Mouse (Mus musculus): ENCODE data around the gene Zcchc7. TPM values are rescaled to one million over a fixed set of nuclear protein-coding genes. Genes with fewer than 3 reads are reported as not detected.
A peak's percentile ranks its signal among the peaks of the same experiment; 100 is the strongest.

The Zcchc7 gene
- polyA plus RNA-seq, 1 experiment from 2014 or later, result 10.1 TPM

GRCm38 (mm10) chr4:44781494-44781893 is 25.8 kb downstream of the Zcchc7 start:
- no peaks in the 10 kb centered on the region for H3K27me3 ChIP-seq (ENCODE audit: control insufficient read depth, insufficient read depth, low read depth, low read length)
- no peak overlapping the region for H3K9ac ChIP-seq (ENCODE audit: low read depth, low read length)
- no peak for ATAC-seq (ENCODE audit: low read depth)
- no peaks in the 10 kb centered on the region for H3K4me1 ChIP-seq (ENCODE audit: control insufficient read depth, low read depth, low read length)
- no peak overlapping the region for H3K27ac ChIP-seq (ENCODE audit: low read length)
- H3K9me3 ChIP-seq (replicated peaks; ENCODE audit: control insufficient read depth, low read length), result no peaks in the 10 kb centered on the region
- no peak overlapping the region for H3K4me3 ChIP-seq (ENCODE audit: low read depth, low read length)
- H3K36me3 ChIP-seq (ENCODE audit: control insufficient read depth, insufficient read depth), result no peaks in the 10 kb centered on the region
- WGBS (ENCODE audit: insufficient replicate concordance), result 83% methylated on average over 1 of the region's 1 CpGs
- H3K4me2 ChIP-seq (ENCODE audit: low read depth, low read length), result no peak overlapping the region

GRCm38 (mm10) chr4:44783566-44784292 is 28.1 kb downstream of the Zcchc7 start:
- H3K27me3 ChIP-seq (ENCODE audit: control insufficient read depth, insufficient read depth, low read depth, low read length), result no peaks in the 10 kb centered on the region
- ATAC-seq (ENCODE audit: low read depth), result no peak
- 74% methylated on average over 6 of the region's 6 CpGs for WGBS (ENCODE audit: insufficient replicate concordance)

DNA sequence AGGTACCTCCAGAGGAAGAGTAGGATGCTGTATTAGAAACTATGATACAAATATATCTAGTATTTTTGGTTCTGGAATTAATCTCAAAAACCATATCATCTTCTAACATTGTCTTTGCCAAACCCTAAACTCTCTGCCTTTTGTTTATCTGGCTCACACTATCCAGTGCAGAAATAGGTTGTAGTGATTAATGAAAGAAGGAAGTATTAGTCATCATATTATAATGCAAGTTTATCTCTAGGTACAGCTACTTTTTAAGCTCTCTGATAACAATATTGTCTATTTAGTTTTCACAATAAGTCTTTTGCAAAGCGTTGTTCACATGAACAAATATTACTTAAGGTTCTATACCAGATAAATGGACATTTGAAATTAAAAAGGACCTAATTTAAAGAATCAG is 57.2 kb downstream of the Zcchc7 start:
- Histone ChIP-seq H3K27ac (ENCODE audit: low read length) (no peak overlapping the region), H3K9me3 (replicated peaks; ENCODE audit: control insufficient read depth, low read length) (no peaks in the 10 kb centered on the region), H3K4me2 (ENCODE audit: low read depth, low read length) (no peak overlapping the region), H3K4me3 (ENCODE audit: low read depth, low read length) (no peak overlapping the region), H3K9ac (ENCODE audit: low read depth, low read length) (no peak overlapping the region), H3K27me3 (ENCODE audit: control insufficient read depth, insufficient read depth, low read depth, low read length) (no peaks in the 10 kb centered on the region), H3K36me3 (ENCODE audit: control insufficient read depth, insufficient read depth) (no peaks in the 10 kb centered on the region), H3K4me1 (ENCODE audit: control insufficient read depth, low read depth, low read length) (peaks cover 7% of the 10 kb centered on the region)
- ATAC-seq (ENCODE audit: low read depth), result 0 out of 2 replicates have a peak, but pooled peaks have one; percentile 45
- 21% methylated on average over 1 of the region's 1 CpGs for WGBS (ENCODE audit: insufficient replicate concordance)

More at GRCm38 (mm10) chr4:44783566-44784292, 28.1 kb downstream of the Zcchc7 start:
- H3K9ac ChIP-seq (ENCODE audit: low read depth, low read length), result no peak overlapping the region
- H3K27ac ChIP-seq (ENCODE audit: low read length), result no peak overlapping the region
- H3K4me3 ChIP-seq (ENCODE audit: low read depth, low read length), result no peak overlapping the region
- no peaks in the 10 kb centered on the region for H3K9me3 ChIP-seq (replicated peaks; ENCODE audit: control insufficient read depth, low read length)
- no peak overlapping the region for H3K4me2 ChIP-seq (ENCODE audit: low read depth, low read length)
- H3K4me1 ChIP-seq (ENCODE audit: control insufficient read depth, low read depth, low read length), result no peaks in the 10 kb centered on the region
- H3K36me3 ChIP-seq (ENCODE audit: control insufficient read depth, insufficient read depth), result no peaks in the 10 kb centered on the region

DNA sequence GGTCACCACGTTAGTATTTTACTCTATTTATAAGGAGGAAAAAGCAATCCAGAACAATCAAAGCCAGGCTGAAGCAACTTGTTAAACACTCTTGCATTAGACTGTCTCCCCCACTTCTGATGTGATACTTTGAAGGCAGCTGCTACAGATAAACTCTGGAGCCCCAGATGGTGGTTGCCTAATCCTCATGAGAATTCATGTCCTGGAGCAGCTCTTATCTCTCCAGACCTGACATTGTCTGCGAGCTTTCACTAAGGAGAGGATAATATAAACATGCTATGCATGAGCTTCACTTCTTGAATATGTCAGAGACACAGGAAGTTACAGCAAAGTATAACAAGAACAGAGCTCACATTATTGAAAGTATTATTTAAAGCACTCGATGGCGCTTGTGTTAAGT is 58.1 kb downstream of the Zcchc7 start:
- peaks cover 7% of the 10 kb centered on the region for H3K4me1 ChIP-seq (ENCODE audit: control insufficient read depth, low read depth, low read length)
- H3K4me3 ChIP-seq (ENCODE audit: low read depth, low read length), result no peak overlapping the region
- no peak overlapping the region for H3K4me2 ChIP-seq (ENCODE audit: low read depth, low read length)
- no peaks in the 10 kb centered on the region for H3K9me3 ChIP-seq (replicated peaks; ENCODE audit: control insufficient read depth, low read length)
- peak; percentile 74 for ATAC-seq (ENCODE audit: low read depth)
- WGBS (ENCODE audit: insufficient replicate concordance), result 15% methylated on average over 4 of the region's 4 CpGs
- no peaks in the 10 kb centered on the region for H3K27me3 ChIP-seq (ENCODE audit: control insufficient read depth, insufficient read depth, low read depth, low read length)
- H3K9ac ChIP-seq (ENCODE audit: low read depth, low read length), result no peak overlapping the region
- no peaks in the 10 kb centered on the region for H3K36me3 ChIP-seq (ENCODE audit: control insufficient read depth, insufficient read depth)
- no peak overlapping the region for H3K27ac ChIP-seq (ENCODE audit: low read length)

DNA sequence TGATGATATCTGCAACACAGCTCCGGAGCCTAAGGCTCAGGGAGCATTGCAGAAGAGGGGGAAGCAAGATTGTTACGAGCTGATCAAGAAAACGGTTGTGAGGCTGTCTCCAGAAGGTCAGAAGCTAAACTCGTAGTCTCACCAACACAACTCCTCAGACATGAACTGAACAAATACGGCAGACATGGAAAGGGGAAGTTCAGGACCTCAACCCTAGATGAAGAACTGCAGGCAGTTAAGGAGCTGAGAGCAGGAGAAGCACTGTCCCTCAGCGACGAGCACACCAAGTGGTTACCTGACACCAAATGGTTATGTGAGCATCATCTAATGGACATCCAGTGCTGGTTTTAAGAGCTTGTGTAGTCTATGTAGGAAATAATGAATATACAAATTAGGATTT is 60.9 kb downstream of the Zcchc7 start:
- Histone ChIP-seq H3K4me1 (ENCODE audit: control insufficient read depth, low read depth, low read length) (peaks cover 7% of the 10 kb centered on the region), H3K9ac (ENCODE audit: low read depth, low read length) (no peak overlapping the region), H3K27me3 (ENCODE audit: control insufficient read depth, insufficient read depth, low read depth, low read length) (no peaks in the 10 kb centered on the region), H3K9me3 (replicated peaks; ENCODE audit: control insufficient read depth, low read length) (no peaks in the 10 kb centered on the region), H3K4me3 (ENCODE audit: low read depth, low read length) (no peak overlapping the region), H3K4me2 (ENCODE audit: low read depth, low read length) (no peak overlapping the region), H3K36me3 (ENCODE audit: control insufficient read depth, insufficient read depth) (no peaks in the 10 kb centered on the region), H3K27ac (ENCODE audit: low read length) (no peak overlapping the region)
- ATAC-seq (ENCODE audit: low read depth), result no peak
- 30% methylated on average over 7 of the region's 7 CpGs for WGBS (ENCODE audit: insufficient replicate concordance)

DNA sequence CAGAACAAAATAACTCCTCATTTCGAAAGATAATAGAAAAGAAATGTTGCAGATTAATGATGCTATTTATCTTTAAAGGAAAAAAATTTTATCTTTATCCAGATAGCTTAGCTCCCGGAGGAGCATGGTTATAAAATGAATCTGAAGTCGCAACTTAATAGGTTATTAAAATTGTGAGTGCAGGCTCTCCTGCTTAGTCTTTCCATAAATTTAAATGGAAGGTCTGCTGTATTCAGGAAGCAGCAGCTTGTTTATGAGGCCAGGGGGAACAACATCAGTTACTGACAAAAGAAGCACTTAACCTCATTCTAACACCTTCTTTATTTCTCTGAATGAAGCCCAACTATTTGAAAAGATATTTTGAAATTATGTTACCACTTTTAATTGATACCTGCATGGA is 74.9 kb downstream of the Zcchc7 start:
- H3K27ac ChIP-seq (ENCODE audit: low read length), result no peak overlapping the region
- no peak overlapping the region for H3K9ac ChIP-seq (ENCODE audit: low read depth, low read length)
- H3K4me1 ChIP-seq (ENCODE audit: control insufficient read depth, low read depth, low read length), result no peaks in the 10 kb centered on the region
- H3K27me3 ChIP-seq (ENCODE audit: control insufficient read depth, insufficient read depth, low read depth, low read length), result no peaks in the 10 kb centered on the region
- H3K4me2 ChIP-seq (ENCODE audit: low read depth, low read length), result no peak overlapping the region
- no peaks in the 10 kb centered on the region for H3K9me3 ChIP-seq (replicated peaks; ENCODE audit: control insufficient read depth, low read length)
- no peak for ATAC-seq (ENCODE audit: low read depth)
- 68% methylated on average over 3 of the region's 3 CpGs for WGBS (ENCODE audit: insufficient replicate concordance)
- no peak overlapping the region for H3K4me3 ChIP-seq (ENCODE audit: low read depth, low read length)
- H3K36me3 ChIP-seq (ENCODE audit: control insufficient read depth, insufficient read depth), result no peaks in the 10 kb centered on the region

DNA sequence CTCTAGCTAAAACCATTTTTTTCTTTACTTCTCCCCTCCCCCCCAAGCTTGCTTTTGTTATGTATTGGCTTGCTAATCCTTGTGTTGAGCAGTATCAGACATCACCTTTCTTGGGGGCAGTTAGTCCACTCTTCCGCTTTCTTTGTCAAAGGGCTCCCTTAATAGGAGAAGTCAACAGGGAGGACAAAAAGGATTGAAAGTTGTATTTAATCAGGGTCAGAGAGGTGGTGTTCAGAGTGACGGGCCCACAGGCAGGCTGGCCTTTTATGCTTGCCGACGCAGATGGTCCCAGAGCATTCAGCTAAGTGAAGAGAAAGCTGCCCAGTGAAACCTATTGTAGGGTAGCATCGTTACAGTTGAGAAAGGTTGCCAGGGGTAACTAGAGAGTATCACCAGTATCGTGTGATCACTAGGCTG is 96.2 kb downstream of the Zcchc7 start:
- WGBS (ENCODE audit: insufficient replicate concordance), result 73% methylated on average over 6 of the region's 6 CpGs
- ATAC-seq (ENCODE audit: low read depth), result no peak

DNA sequence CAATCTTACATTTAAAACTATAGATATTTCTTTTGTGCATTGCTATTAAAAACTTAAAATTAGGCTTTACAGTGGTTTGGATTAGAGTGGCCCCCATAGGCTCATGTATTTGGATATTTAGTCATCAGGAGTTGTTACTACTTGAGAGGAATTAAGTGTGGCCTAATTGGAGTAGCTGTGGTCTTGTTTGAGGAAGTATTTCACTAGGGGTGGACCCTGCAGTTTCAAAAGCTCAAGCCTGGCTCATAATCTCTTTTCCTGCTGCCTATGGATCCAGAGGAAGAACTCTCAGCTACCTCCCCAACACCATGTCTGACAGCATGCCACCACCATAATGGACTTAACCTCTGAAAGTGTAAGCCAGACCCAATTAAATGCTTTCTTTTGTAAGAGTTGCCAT is 115.9 kb downstream of the Zcchc7 start:
- no peak for ATAC-seq (ENCODE audit: low read depth)
- no peak overlapping the region for H3K9ac ChIP-seq (ENCODE audit: low read depth, low read length)
- no peaks in the 10 kb centered on the region for H3K27me3 ChIP-seq (ENCODE audit: control insufficient read depth, insufficient read depth, low read depth, low read length)
- no peaks in the 10 kb centered on the region; the same call in 1 of the 2 replicates for H3K4me1 ChIP-seq (ENCODE audit: control insufficient read depth, low read depth, low read length)
- no peak overlapping the region for H3K4me2 ChIP-seq (ENCODE audit: low read depth, low read length)
- H3K4me3 ChIP-seq (ENCODE audit: low read depth, low read length), result no peak overlapping the region
- no peaks in the 10 kb centered on the region for H3K36me3 ChIP-seq (ENCODE audit: control insufficient read depth, insufficient read depth)
- H3K27ac ChIP-seq (ENCODE audit: low read length), result no peak overlapping the region
- H3K9me3 ChIP-seq (replicated peaks; ENCODE audit: control insufficient read depth, low read length), result no peaks in the 10 kb centered on the region

More for the DNA sequence above, 96.2 kb downstream of the Zcchc7 start:
- no peak overlapping the region for H3K4me3 ChIP-seq (ENCODE audit: low read depth, low read length)
- no peaks in the 10 kb centered on the region for H3K27me3 ChIP-seq (ENCODE audit: control insufficient read depth, insufficient read depth, low read depth, low read length)
- H3K4me1 ChIP-seq (ENCODE audit: control insufficient read depth, low read depth, low read length), result no peaks in the 10 kb centered on the region
- no peak overlapping the region for H3K4me2 ChIP-seq (ENCODE audit: low read depth, low read length)
- H3K27ac ChIP-seq (ENCODE audit: low read length), result no peak overlapping the region
- H3K9me3 ChIP-seq (replicated peaks; ENCODE audit: control insufficient read depth, low read length), result no peaks in the 10 kb centered on the region
- H3K36me3 ChIP-seq (ENCODE audit: control insufficient read depth, insufficient read depth), result no peaks in the 10 kb centered on the region
- H3K9ac ChIP-seq (ENCODE audit: low read depth, low read length), result no peak overlapping the region

- H3K4me2 ChIP-seq (ENCODE audit: low read depth, low read length), result no peak overlapping the region
- H3K9me3 ChIP-seq (replicated peaks; ENCODE audit: control insufficient read depth, low read length), result no peaks in the 10 kb centered on the region
- H3K36me3 ChIP-seq (ENCODE audit: control insufficient read depth, insufficient read depth), result no peaks in the 10 kb centered on the region
- no peaks in the 10 kb centered on the region for H3K27me3 ChIP-seq (ENCODE audit: control insufficient read depth, insufficient read depth, low read depth, low read length)
- no peak overlapping the region for H3K27ac ChIP-seq (ENCODE audit: low read length)
- no peaks in the 10 kb centered on the region; the same call in 1 of the 2 replicates for H3K4me1 ChIP-seq (ENCODE audit: control insufficient read depth, low read depth, low read length)
- no peak overlapping the region for H3K9ac ChIP-seq (ENCODE audit: low read depth, low read length)
- H3K4me3 ChIP-seq (ENCODE audit: low read depth, low read length), result no peak overlapping the region
- ATAC-seq (ENCODE audit: low read depth), result no peak
- 56% methylated on average over 1 of the region's 1 CpGs for WGBS (ENCODE audit: insufficient replicate concordance)
Measured at GRCm38 (mm10) chr4:44872048-44872447, 116.4 kb downstream of the Zcchc7 start.
